Mouse (Mus musculus) embryonic fibroblast, embryonic 13.5 days (primary cell): ENCODE results near the gene Mep1a.

Experiments used
- CTCF ChIP-seq: IDR thresholded peaks from 2 replicates; pipeline ENCODE4 v1.5.1; 2011; ENCODE audit warnings: mild to moderate bottlenecking, control low read depth, low read length, moderate library complexity, borderline replicate concordance; ENCODE audit not compliant: insufficient read depth
- POLR2A ChIP-seq: IDR thresholded peaks from 2 replicates; pipeline ENCODE4 v1.6.1; 2011; ENCODE audit warnings: low read depth, mild to moderate bottlenecking, control low read depth, low read length, moderate library complexity

GRCm38 (mm10) chr17:43538767-43539166 lies 36.2 kb upstream of the Mep1a start:
- TF ChIP-seq CTCF (no peak), POLR2A (no peak)
